ENCODE assay signal across 18 mouse cellular contexts in genomic region chr1:180423931-180424330, GRCm38 (mm10). TPM values are rescaled to one million over a fixed set of nuclear protein-coding genes. Genes with fewer than 3 reads are reported as not detected.
"Had no signal": no experiment of that assay in that cellular context is flagged by ENCODE, and none has a peak within 500 bp of the region (broad histone marks: within the 10 kb centered on the region; RNA-seq: fewer than 3 reads in every experiment).

No protein-coding gene starts in this region.

- H3K9me3 ChIP-seq: liver, embryonic 13.5 days; midbrain, embryonic 12.5 days; midbrain, embryonic 15.5 days; neural tube, embryonic 12.5 days; neural tube, embryonic 15.5 days had no signal

- H3K27me3 ChIP-seq: liver, embryonic 13.5 days; midbrain, embryonic 12.5 days; midbrain, embryonic 15.5 days; neural tube, embryonic 12.5 days; neural tube, embryonic 15.5 days had no signal

- H3K4me3 ChIP-seq: left cerebral cortex, adult 2 months; liver, embryonic 13.5 days; midbrain, embryonic 12.5 days; midbrain, embryonic 15.5 days; neural tube, embryonic 12.5 days; neural tube, embryonic 15.5 days had no signal

- H3K36me3 ChIP-seq: liver, embryonic 13.5 days; midbrain, embryonic 12.5 days; midbrain, embryonic 15.5 days; neural tube, embryonic 12.5 days; neural tube, embryonic 15.5 days had no signal

- DNase-seq: kidney, postnatal 14 days; layer of hippocampus, adult 9-11 months; layer of hippocampus, postnatal 36 days; liver, embryonic 13.5 days; lung, adult 2 months; lung, postnatal 14 days; right cerebral cortex, adult 18-20 months; right cerebral cortex, postnatal 14 days; right cerebral cortex, postnatal 4 days; thymus, adult 2 months; thymus, postnatal 25 days had no signal

- H3K27ac ChIP-seq: left cerebral cortex, adult 2 months; liver, embryonic 13.5 days; midbrain, embryonic 12.5 days; midbrain, embryonic 15.5 days; neural tube, embryonic 12.5 days; neural tube, embryonic 15.5 days had no signal

RNA-seq across cellular contexts. Expression of gene Stum, which starts 59.4 kb away (rescaled TPM):
- total RNA-seq: megakaryocyte, adult 5-6 weeks had no signal
- polyA plus RNA-seq: liver, embryonic 16.5 days had no signal
